ENCODE assay signal across 8 mouse cellular contexts in genomic region chr8:84186547-84186946, GRCm38 (mm10). TPM values are rescaled to one million over a fixed set of nuclear protein-coding genes. Genes with fewer than 3 reads are reported as not detected.
DNase-seq lines count a peak whose midpoint lies in the region; ATAC-seq and TF ChIP-seq lines count a peak whose summit lies in the region.

No protein-coding gene starts in this region.

- peak overlapping the region; percentile 37; the same call in 1 of the 2 replicates for H3K9ac ChIP-seq in forebrain, postnatal 0 days

- no peak overlapping the region for H3K27ac ChIP-seq in forebrain, postnatal 0 days (ENCODE audit: low read depth, low read length)
- peak overlapping the region; percentile 47 for H3K27ac ChIP-seq in hindbrain, embryonic 10.5 days

- no peaks in the 10 kb centered on the region for H3K9me3 ChIP-seq in forebrain, postnatal 0 days (ENCODE audit: low read length)
- H3K9me3 ChIP-seq in hindbrain, embryonic 10.5 days: 0 out of 2 replicates have a peak, but pooled peaks cover 5% of the 10 kb centered on the region

- H3K27me3 ChIP-seq in forebrain, postnatal 0 days (ENCODE audit: insufficient read depth, low read length): 0 out of 2 replicates have a peak, but pooled peaks cover 3% of the 10 kb centered on the region
- H3K27me3 ChIP-seq in hindbrain, embryonic 10.5 days (ENCODE audit: insufficient read depth, poor library complexity, severe bottlenecking): peaks cover 32% of the 10 kb centered on the region

- H3K4me2 ChIP-seq in forebrain, postnatal 0 days (ENCODE audit: low read depth): peak overlapping the region; percentile 50

- ATAC-seq in forebrain, postnatal 0 days: peak; percentile 39; the same call in 1 of the 2 replicates

- TF ChIP-seq CTCF in forebrain, postnatal 0 days (IDR thresholded peaks at IDR 0.05; ENCODE audit: low read depth): peak; percentile 95

- H3K36me3 ChIP-seq in forebrain, postnatal 0 days (ENCODE audit: insufficient read depth): no peaks in the 10 kb centered on the region
- H3K36me3 ChIP-seq in hindbrain, embryonic 10.5 days: no peaks in the 10 kb centered on the region

- H3K4me1 ChIP-seq in forebrain, postnatal 0 days (ENCODE audit: insufficient read depth): peaks cover 17% of the 10 kb centered on the region
- peaks cover 48% of the 10 kb centered on the region for H3K4me1 ChIP-seq in hindbrain, embryonic 10.5 days (replicated peaks)

- peak overlapping the region; percentile 23 for H3K4me3 ChIP-seq in forebrain, postnatal 0 days (ENCODE audit: low read depth, low read length)
- peak overlapping the region; percentile 49 for H3K4me3 ChIP-seq in hindbrain, embryonic 10.5 days

- under 1% methylated on average over 12 of the region's 12 CpGs for WGBS in forebrain, postnatal 0 days
- WGBS in hindbrain, embryonic 10.5 days: 1% methylated on average over 12 of the region's 12 CpGs

- peak; percentile 86 for DNase-seq in MN1 (ENCODE audit: low spot score)
- DNase-seq in cerebellum, adult 18-20 months: peak; percentile 82 to 86
- peak; percentile 84 for DNase-seq in forebrain, postnatal 0 days
- DNase-seq in hindbrain, embryonic 10.5 days (ENCODE audit: low spot score): peak; percentile 78
- peak; percentile 73 to 77 for DNase-seq in layer of hippocampus, postnatal 36 days
- peak; percentile 86 for DNase-seq in lung, postnatal 14 days
- DNase-seq in retina, adult 2 months (ENCODE audit: low read depth, low spot score): peak; percentile 59
- DNase-seq in thymus, postnatal 36 days: peak; percentile 75 to 77

RNA-seq across cellular contexts. Expression of gene Nanos3, which starts 1.5 kb away (rescaled TPM):
- 1.7 and 3.2 TPM in 2 replicates for total RNA-seq in forebrain, postnatal 0 days (2014; rRNA removed)
- 10.0 and 13.3 TPM in 2 replicates for polyA plus RNA-seq in forebrain, postnatal 0 days (2015; fragmentation: Nextera tagmentation; extraction: Ambion mirVana)
- polyA plus RNA-seq in hindbrain, embryonic 10.5 days (2016; fragmentation: Nextera tagmentation; extraction: Ambion mirVana): 2.5 and 6.8 TPM in 2 replicates
- total RNA-seq in layer of hippocampus, postnatal 36 days (2021): 1 to 10 TPM; 2.2 to 4.9 TPM

RNA-seq across cellular contexts. Expression of gene 4930432K21Rik, which starts 38.7 kb away (rescaled TPM):
- 3.5 and 6.0 TPM in 2 replicates for total RNA-seq in forebrain, postnatal 0 days (2014; rRNA removed)
- 2.4 and 3.3 TPM in 2 replicates for polyA plus RNA-seq in forebrain, postnatal 0 days (2015; fragmentation: Nextera tagmentation; extraction: Ambion mirVana)
- 2.1 TPM in 2 replicates for polyA plus RNA-seq in hindbrain, embryonic 10.5 days (2016; fragmentation: Nextera tagmentation; extraction: Ambion mirVana)
- total RNA-seq in layer of hippocampus, postnatal 36 days (2021): 1 to 10 TPM; 1.7 to 1.8 TPM

RNA-seq across cellular contexts. Expression of gene Cc2d1a, which starts 38.8 kb away (rescaled TPM):
- total RNA-seq in forebrain, postnatal 0 days (2014; rRNA removed): 64.2 and 70.1 TPM in 2 replicates
- 36.3 and 48.4 TPM in 2 replicates for polyA plus RNA-seq in forebrain, postnatal 0 days (2015; fragmentation: Nextera tagmentation; extraction: Ambion mirVana)
- 18.2 and 19.0 TPM in 2 replicates for polyA plus RNA-seq in hindbrain, embryonic 10.5 days (2016; fragmentation: Nextera tagmentation; extraction: Ambion mirVana)
- total RNA-seq in layer of hippocampus, postnatal 36 days (2021): 10 to 100 TPM; 58.3 to 64.6 TPM

RNA-seq across cellular contexts. Expression of gene Zswim4, which starts 50.3 kb away (rescaled TPM):
- 36.5 and 47.7 TPM in 2 replicates for total RNA-seq in forebrain, postnatal 0 days (2014; rRNA removed)
- 15.1 and 15.5 TPM in 2 replicates for polyA plus RNA-seq in forebrain, postnatal 0 days (2015; fragmentation: Nextera tagmentation; extraction: Ambion mirVana)
- polyA plus RNA-seq in hindbrain, embryonic 10.5 days (2016; fragmentation: Nextera tagmentation; extraction: Ambion mirVana): 36.9 and 53.5 TPM in 2 replicates
- total RNA-seq in layer of hippocampus, postnatal 36 days (2021): 10 to 100 TPM; 16.8 to 18.1 TPM
